Comparison of ENCODE assay signal across 26 mouse cellular contexts in the genomic region with DNA sequence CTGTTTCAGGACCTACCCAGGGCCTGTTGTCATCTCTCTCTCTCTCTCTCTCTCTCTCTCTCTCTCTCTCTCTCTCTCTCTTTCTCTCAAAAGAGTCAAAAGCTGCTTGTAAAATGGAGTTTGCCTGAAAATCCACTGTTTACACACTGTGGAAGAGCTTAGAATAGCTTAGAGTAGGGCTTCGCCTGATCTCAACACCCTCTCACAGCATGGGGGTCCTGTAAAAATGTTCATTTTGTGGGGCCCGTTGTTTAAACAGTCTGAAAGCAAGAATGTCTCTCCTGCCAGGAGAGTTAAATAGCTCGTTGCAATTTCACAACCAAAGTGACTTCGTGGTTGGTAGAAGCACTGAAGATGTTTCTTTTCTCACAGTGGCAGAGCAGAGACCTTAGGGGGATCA.
"Had no signal": no experiment of that assay in that cellular context is flagged by ENCODE, and none has a peak within 500 bp of the region (broad histone marks: within the 10 kb centered on the region; RNA-seq: fewer than 3 reads in every experiment).

No protein-coding gene starts in this region.

- H3K4me3 ChIP-seq: gastrocnemius, adult 2 months; heart, embryonic 10.5 days; heart, embryonic 12.5 days; hindbrain, embryonic 10.5 days; hindbrain, embryonic 12.5 days; intestine, embryonic 15.5 days; kidney, embryonic 15.5 days; limb, embryonic 13.5 days; limb, embryonic 15.5 days had no signal

- ATAC-seq: forebrain, postnatal 0 days; hindbrain, embryonic 16.5 days; inflammation-experienced regulatory T-cells, adult 6 months; intestine, embryonic 15.5 days; intestine, postnatal 0 days had no signal

- H3K4me2 ChIP-seq: heart, embryonic 12.5 days; hindbrain, embryonic 12.5 days; hindbrain, embryonic 14.5 days; intestine, embryonic 15.5 days; kidney, embryonic 15.5 days; limb, embryonic 13.5 days; limb, embryonic 15.5 days had no signal

- H3K27ac ChIP-seq: gastrocnemius, adult 2 months; heart, embryonic 10.5 days; hindbrain, embryonic 10.5 days; hindbrain, embryonic 12.5 days; hindbrain, embryonic 14.5 days; intestine, embryonic 15.5 days; kidney, embryonic 15.5 days; kidney, postnatal 0 days; limb, embryonic 13.5 days; limb, embryonic 15.5 days had no signal

- H3K9ac ChIP-seq: forebrain, postnatal 0 days; heart, embryonic 12.5 days; hindbrain, embryonic 12.5 days; hindbrain, embryonic 14.5 days; intestine, embryonic 15.5 days; kidney, embryonic 15.5 days; limb, embryonic 13.5 days; limb, embryonic 15.5 days had no signal

- H3K27me3 ChIP-seq: heart, embryonic 12.5 days; hindbrain, embryonic 12.5 days; intestine, embryonic 15.5 days; kidney, embryonic 15.5 days; limb, embryonic 13.5 days; limb, embryonic 15.5 days had no signal

- DNase-seq: forebrain, postnatal 0 days; gastrocnemius, adult 2 months; gastrocnemius, postnatal 10 days; gastrocnemius, postnatal 25 days; heart, adult 18-20 months; heart, postnatal 10 days; heart, postnatal 4 days; kidney, adult 18-20 months; kidney, adult 8-10 months; kidney, postnatal 14 days; kidney, postnatal 36 days; layer of hippocampus, adult 9-11 months; layer of hippocampus, postnatal 36 days had no signal

- H3K9me3 ChIP-seq: heart, embryonic 10.5 days; heart, embryonic 12.5 days; hindbrain, embryonic 10.5 days; hindbrain, embryonic 12.5 days; intestine, embryonic 15.5 days; kidney, embryonic 15.5 days; limb, embryonic 13.5 days; limb, embryonic 15.5 days had no signal

- H3K36me3 ChIP-seq: heart, embryonic 10.5 days; heart, embryonic 12.5 days; hindbrain, embryonic 10.5 days; hindbrain, embryonic 12.5 days; intestine, embryonic 15.5 days; kidney, embryonic 15.5 days; limb, embryonic 13.5 days; limb, embryonic 15.5 days had no signal

- H3K4me1 ChIP-seq: heart, embryonic 10.5 days; hindbrain, embryonic 10.5 days; hindbrain, embryonic 12.5 days; intestine, embryonic 15.5 days; kidney, embryonic 15.5 days had no signal
